In the genomic region with DNA sequence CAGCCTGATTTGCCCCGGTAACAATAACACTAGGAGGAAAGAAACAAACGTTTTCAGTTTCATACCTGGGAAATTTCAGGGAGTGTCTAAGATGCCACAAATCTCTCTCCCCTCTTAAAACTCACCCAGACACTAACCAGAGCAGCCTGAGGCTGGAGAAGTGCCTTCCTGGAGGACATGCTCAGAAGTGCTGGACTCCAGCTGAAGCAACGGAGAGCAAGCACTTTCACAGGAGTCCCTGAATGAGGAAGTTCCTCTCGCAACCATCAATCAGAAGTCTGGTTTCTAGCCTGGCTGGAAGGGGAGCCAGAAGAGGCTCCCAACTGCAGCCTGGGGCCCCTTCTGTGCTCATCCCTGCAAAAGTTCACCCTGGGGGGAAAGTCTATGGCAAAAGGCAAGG, we compare ENCODE assay signal across 9 mouse cellular contexts.
DNase-seq lines count a peak whose midpoint lies in the region; ATAC-seq and TF ChIP-seq lines count a peak whose summit lies in the region.
"Had no signal": no experiment of that assay in that cellular context is flagged by ENCODE, and none has a peak within 500 bp of the region (broad histone marks: within the 10 kb centered on the region; RNA-seq: fewer than 3 reads in every experiment).

No protein-coding gene starts in this region.

- 0 out of 2 replicates have a peak overlapping the region, but pooled peaks have one; percentile 3 for H3K4me2 ChIP-seq in intestine, postnatal 0 days (replicated peaks; ENCODE audit: low read depth)

- no peaks in the 10 kb centered on the region for H3K36me3 ChIP-seq in intestine, postnatal 0 days (ENCODE audit: control insufficient read depth, insufficient read depth)

- H3K27ac ChIP-seq in layer of hippocampus, adult 2 months, result peak overlapping the region; percentile 23; the same call in 1 of the 2 replicates
- H3K27ac ChIP-seq in intestine, postnatal 0 days (ENCODE audit: low read depth, low read length), result peak overlapping the region; percentile 28; the same call in 1 of the 2 replicates

- 18% methylated on average over 4 of the region's 4 CpGs for WGBS in intestine, postnatal 0 days

- no peak for TF ChIP-seq CTCF in layer of hippocampus, adult 2 months (conservative IDR thresholded peaks at IDR 0.05)
- no peak for TF ChIP-seq CTCF in intestine, postnatal 0 days (IDR thresholded peaks at IDR 0.05; ENCODE audit: low read depth)

- no peaks in the 10 kb centered on the region for H3K9me3 ChIP-seq in intestine, postnatal 0 days (ENCODE audit: control insufficient read depth)

- no peak overlapping the region for H3K4me3 ChIP-seq in layer of hippocampus, adult 2 months
- no peak overlapping the region for H3K4me3 ChIP-seq in intestine, postnatal 0 days (ENCODE audit: low read depth, low read length)
- H3K4me3 ChIP-seq: myocyte had no signal

- peak; percentile 41 for DNase-seq in embryo, embryonic 10 days (ENCODE audit: low spot score)
- DNase-seq in embryo, embryonic 9.5 days (ENCODE audit: extremely low spot score), result no peak
- DNase-seq in layer of hippocampus, adult 2 months (ENCODE audit: low spot score in 2 of 2), result no peak
- no peak for DNase-seq in layer of hippocampus, postnatal 14 days (ENCODE audit: low spot score in 2 of 2)
- no peak for DNase-seq in adrenal gland, postnatal 14 days
- DNase-seq in spleen, adult 18-20 months, result no peak

- no peaks in the 10 kb centered on the region for H3K27me3 ChIP-seq in intestine, postnatal 0 days (replicated peaks; ENCODE audit: control insufficient read depth, insufficient read depth, low read length)

- H3K4me1 ChIP-seq in intestine, postnatal 0 days (replicated peaks; ENCODE audit: control insufficient read depth, insufficient read depth, low read length), result 0 out of 2 replicates have a peak, but pooled peaks cover 9% of the 10 kb centered on the region

- ATAC-seq in intestine, postnatal 0 days, result no peak
- ATAC-seq in neutrophil, adult 5-6 weeks (ENCODE audit: extremely low read depth, insufficient number of reproducible peaks, low FRiP score, poor library complexity, severe bottlenecking), result peak; percentile 29; the same call in 1 of the 2 replicates

- no peak overlapping the region for H3K9ac ChIP-seq in intestine, postnatal 0 days (ENCODE audit: low read depth, low read length)
